Mouse (Mus musculus) NIH3T3 (cell line): Measurements from ENCODE around the gene 1700029J07Rik.

ENCODE experiments used
- DNase-seq: peaks from one replicate; pipeline ENCODE4 v3.0.0-alpha.2; 2012; ENCODE audit warnings: low read depth

The 1700029J07Rik gene

DNA sequence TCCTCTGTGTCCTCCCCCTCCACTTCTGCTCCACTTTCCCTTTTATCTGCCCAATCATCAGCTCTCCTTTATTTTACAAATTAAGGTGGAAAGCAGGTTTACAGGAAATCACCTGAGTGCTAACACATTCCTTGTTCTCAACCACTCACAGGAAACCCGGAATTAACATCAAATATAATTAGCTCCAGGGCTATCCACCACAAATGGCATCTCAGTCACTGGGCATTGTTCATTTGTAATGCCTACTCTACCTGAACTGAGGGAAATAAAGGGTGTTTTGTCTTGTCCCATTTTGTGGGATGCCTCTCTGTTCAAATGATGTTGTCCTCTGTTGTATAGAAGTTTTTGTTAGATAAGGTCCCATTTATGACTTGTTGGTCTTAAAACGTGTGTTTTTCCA is 24.4 kb downstream of the 1700029J07Rik start:
- DNase-seq, result no peak

DNA sequence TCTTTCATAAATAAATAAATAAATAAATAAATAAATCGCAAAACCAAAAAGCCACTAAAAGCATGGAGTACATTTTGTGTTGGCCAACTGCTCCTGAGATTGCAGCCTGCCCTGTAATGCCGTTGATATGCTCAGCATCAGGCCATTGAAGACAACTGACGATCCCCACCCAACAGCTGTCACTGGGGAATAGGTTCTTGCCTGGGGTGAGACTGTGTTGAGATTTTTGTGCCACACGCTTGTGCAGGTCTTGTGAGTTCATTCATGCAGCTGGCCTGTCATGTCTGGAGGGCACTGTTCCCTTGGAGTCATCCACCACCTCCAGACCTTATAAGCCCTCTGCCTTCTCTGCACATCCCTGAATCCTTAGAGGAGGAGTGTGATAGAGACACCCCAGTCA is 28.8 kb downstream of the 1700029J07Rik start:
- no peak for DNase-seq

DNA sequence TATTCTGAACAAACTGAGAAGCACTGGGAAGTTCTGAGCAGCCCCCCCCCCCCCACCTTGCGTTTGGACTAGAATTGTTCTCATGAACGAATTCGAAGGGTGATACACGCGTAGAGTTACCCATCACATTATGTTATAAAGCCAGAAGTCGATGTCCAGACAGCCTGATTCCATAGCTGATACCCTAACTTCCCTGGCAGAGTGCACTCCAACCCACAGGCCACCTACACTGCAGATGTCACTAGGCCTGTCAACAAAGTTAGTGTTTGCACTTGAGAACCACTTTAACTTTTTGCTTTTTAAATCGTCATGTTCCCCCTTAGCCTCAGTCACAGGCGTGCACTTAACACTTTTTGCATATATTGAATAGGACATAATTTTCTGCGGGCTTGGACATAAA is 38.1 kb downstream of the 1700029J07Rik start:
- DNase-seq, result no peak

- peak; percentile 91 for DNase-seq
Observed at GRCm38 (mm10) chr8:45934582-45935014, 40.5 kb downstream of the 1700029J07Rik start, which contains the start of gene Ccdc110. TSS of gene Ccdc110 (plus strand) at chr8:45934619.

- DNase-seq, result no peak
Observed at GRCm38 (mm10) chr8:45922116-45922515, 52.9 kb downstream of the 1700029J07Rik start.

DNA sequence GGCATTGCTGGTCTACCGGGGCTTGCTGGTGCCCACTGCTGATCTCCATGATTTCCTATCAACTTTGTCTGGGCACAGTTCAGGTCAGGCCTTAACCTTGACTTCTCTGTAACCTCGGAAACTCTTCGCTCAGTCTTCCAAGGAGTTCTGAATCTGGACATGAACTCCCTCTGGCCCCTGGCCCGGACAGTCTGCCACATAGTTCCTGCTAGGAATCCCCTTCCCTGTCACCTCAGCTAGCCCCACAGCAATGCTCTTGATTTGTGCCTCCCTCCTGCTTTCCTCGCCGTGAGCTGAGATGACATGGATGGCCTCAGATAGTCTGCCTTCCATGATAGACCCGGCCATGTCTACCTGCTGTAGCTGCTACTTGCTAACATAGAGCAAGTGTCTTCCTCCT is 54.7 kb downstream of the 1700029J07Rik start:
- no peak for DNase-seq

DNA sequence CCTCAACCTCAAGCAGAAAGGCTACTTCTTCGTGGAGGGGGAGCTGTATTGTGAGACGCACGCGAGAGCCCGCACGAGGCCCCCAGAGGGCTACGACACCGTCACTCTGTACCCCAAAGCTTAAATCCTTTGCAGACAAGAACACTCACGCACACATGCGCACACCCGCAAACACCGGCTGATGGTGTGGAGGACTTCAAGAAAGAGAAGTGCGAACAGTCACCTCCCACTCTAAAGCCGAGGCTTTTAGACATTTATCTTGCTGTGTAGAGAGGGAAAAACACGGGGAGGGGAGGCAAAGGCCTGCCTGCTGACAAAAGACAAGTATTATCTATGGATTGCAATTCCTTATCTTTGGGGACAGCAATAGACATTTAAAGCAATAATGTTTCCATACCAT is 56.2 kb downstream of the 1700029J07Rik start:
- no peak for DNase-seq

GRCm38 (mm10) chr8:45917040-45917679 is 57.9 kb downstream of the 1700029J07Rik start:
- no peak for DNase-seq

DNA sequence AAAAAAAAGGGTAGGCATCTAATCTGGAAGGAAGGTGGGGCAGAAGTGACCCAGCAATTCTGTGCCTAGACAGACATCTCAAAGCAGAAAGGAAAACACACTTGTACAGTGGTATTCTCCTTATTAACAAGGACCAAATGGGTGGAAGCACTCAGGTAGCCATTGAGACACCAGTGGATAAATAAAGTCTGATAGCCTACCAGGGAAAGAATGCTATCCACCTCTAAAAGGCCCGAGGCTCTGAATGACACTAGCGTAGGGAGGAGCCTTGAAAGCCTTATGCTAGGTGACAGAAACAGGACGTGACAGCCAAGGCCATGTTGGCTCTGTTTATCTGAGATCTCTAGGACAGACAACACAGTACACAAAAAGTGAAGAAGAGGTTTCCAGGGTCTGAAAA is 58.6 kb downstream of the 1700029J07Rik start:
- DNase-seq, result no peak

- no peak for DNase-seq
Observed at GRCm38 (mm10) chr8:45913707-45914106, 61.3 kb downstream of the 1700029J07Rik start.

GRCm38 (mm10) chr8:45906251-45906619 is 68.8 kb downstream of the 1700029J07Rik start:
- DNase-seq, result no peak

DNA sequence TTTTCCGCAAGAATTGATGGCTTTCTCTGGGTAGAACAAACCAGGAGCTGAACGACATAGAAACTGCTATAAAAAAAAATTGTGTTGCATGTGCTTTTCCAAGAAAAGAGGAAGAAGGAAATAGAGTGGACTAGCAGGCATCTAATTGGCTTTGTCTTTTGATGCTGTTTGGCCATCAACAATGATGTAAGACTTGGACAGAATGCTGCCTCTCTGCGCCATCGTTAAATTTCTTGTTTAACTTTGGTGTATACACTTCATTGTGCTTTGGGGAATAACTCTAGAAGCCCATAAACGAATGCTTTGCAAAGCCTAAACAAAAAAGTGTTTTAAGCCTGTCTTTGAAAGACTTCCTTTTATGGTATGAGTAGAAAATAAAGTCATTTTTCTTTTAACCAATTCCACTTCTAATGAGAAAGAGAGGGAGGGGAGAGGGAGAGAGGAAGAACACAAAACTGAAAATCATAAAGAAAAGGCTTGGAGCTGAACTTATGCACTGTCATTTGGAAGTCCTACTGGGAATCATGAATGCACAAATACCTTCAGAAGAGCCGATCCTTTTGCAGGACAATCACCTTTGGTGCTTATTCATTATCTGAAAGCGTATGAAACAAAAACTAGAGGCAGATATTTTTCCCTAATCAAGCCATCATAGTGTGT is 69.3 kb downstream of the 1700029J07Rik start:
- DNase-seq, result no peak

GRCm38 (mm10) chr8:45903659-45904058 is 71.4 kb downstream of the 1700029J07Rik start:
- peak; percentile 6 for DNase-seq
